Mouse (Mus musculus) midbrain, embryonic 13.5 days (tissue): ENCODE data around the gene Zfp771. TPM values are rescaled to one million over a fixed set of nuclear protein-coding genes. Genes with fewer than 3 reads are reported as not detected.

Experiments
- ATAC-seq: fragments of 200-750 bp; cut with Nextera tagmentation; 2 replicates; pipeline ENCODE4 v1.8.0; 2017; ENCODE audit warnings: mild to moderate bottlenecking, moderate TSS enrichment, moderate library complexity
- H3K27ac ChIP-seq: fragments of 300-500 bp; sonication (generic); 2 replicates; pipeline ENCODE4 v1.5.1; 2015; ENCODE audit warnings: inconsistent platforms, mild to moderate bottlenecking, moderate library complexity
- H3K27me3 ChIP-seq: fragments of 300-500 bp; sonication (generic); 2 replicates; pipeline ENCODE4 v1.6.1; 2015; ENCODE audit warnings: mild to moderate bottlenecking, inconsistent platforms
- H3K36me3 ChIP-seq: fragments of 300-500 bp; sonication (generic); 2 replicates; pipeline ENCODE4 v1.6.1; 2015; ENCODE audit warnings: mild to moderate bottlenecking, inconsistent platforms
- H3K4me1 ChIP-seq: fragments of 300-500 bp; sonication (generic); replicated peaks from 2 replicates; pipeline ENCODE4 v1.6.1; 2015; ENCODE audit warnings: inconsistent platforms
- H3K4me2 ChIP-seq: fragments of 300-500 bp; sonication (generic); replicated peaks from 2 replicates; pipeline ENCODE4 v1.6.1; 2015; ENCODE audit warnings: moderate library complexity, mild to moderate bottlenecking, inconsistent platforms
- H3K4me3 ChIP-seq: fragments of 300-500 bp; sonication (generic); replicated peaks from 2 replicates; pipeline ENCODE4 v1.5.1; 2015; ENCODE audit warnings: mild to moderate bottlenecking, inconsistent platforms
- H3K9ac ChIP-seq: fragments of 300-500 bp; sonication (generic); replicated peaks from 2 replicates; pipeline ENCODE4 v1.6.1; 2015; ENCODE audit warnings: mild to moderate bottlenecking, inconsistent platforms
- H3K9me3 ChIP-seq: fragments of 300-500 bp; sonication (generic); 2 replicates; pipeline ENCODE4 v1.6.1; 2016; ENCODE audit warnings: mild to moderate bottlenecking, inconsistent platforms
- WGBS: fragments of 180-500 bp; shearing (Covaris S2); methylation state at CpG from one replicate; pipeline ENCODE4 v1.1.7; 2015; 5-methylcytosine and 5-hydroxymethylcytosine counted together
- polyA plus RNA-seq: library from polyadenylated mRNA; unstranded; fragments of >200 nt; fragmentation: Nextera tagmentation; extraction: Ambion mirVana; gene quantifications from 2 replicates; pipeline ENCODE4 v1.2.1, GENCODE M21; 2015

The Zfp771 gene
- polyA plus RNA-seq, 1 experiment from 2014 or later = 59.7 TPM

GRCm38 (mm10) chr7:127259186-127259905, 15.3 kb downstream of the Zfp771 start:
- Histone ChIP-seq H3K4me2 (peak overlapping the region; percentile 83), H3K36me3 (peaks cover 9% of the 10 kb centered on the region), H3K9ac (peak overlapping the region; percentile 73), H3K4me1 (peaks cover 31% of the 10 kb centered on the region), H3K4me3 (peak overlapping the region; percentile 59), H3K27me3 (no peaks in the 10 kb centered on the region), H3K9me3 (no peaks in the 10 kb centered on the region), H3K27ac (no peak overlapping the region)
- WGBS = 75% methylated on average over 8 of the region's 8 CpGs
- ATAC-seq = no peak

- H3K27me3 ChIP-seq = no peaks in the 10 kb centered on the region
- H3K36me3 ChIP-seq = peaks cover 9% of the 10 kb centered on the region
- H3K4me2 ChIP-seq = peak within 1 kb of the TSS; percentile 83
- H3K9ac ChIP-seq = peak within 1 kb of the TSS; percentile 73
- H3K4me3 ChIP-seq = peak within 1 kb of the TSS; percentile 59
- 0 out of 2 replicates have a peak within 1 kb of the TSS, but pooled peaks have one; percentile 5 for H3K27ac ChIP-seq
- peak; percentile 99 for ATAC-seq
- H3K4me1 ChIP-seq = peaks cover 22% of the 10 kb centered on the region
- no peaks in the 10 kb centered on the region for H3K9me3 ChIP-seq
- WGBS = under 1% methylated on average over 50 of the region's 50 CpGs
Measured at GRCm38 (mm10) chr7:127260309-127261111, 16.4 kb downstream of the Zfp771 start, which contains the start of gene Dctpp1. Gene Dctpp1 (minus strand): TSS chr7:127260709.

GRCm38 (mm10) chr7:127262218-127262961, 18.3 kb downstream of the Zfp771 start:
- Histone ChIP-seq H3K4me2 (no peak overlapping the region), H3K9ac (no peak overlapping the region), H3K4me3 (no peak overlapping the region), H3K9me3 (no peaks in the 10 kb centered on the region), H3K36me3 (no peaks in the 10 kb centered on the region), H3K4me1 (peaks cover 22% of the 10 kb centered on the region), H3K27ac (no peak overlapping the region), H3K27me3 (no peaks in the 10 kb centered on the region)
- 86% methylated on average over 10 of the region's 10 CpGs for WGBS
- no peak for ATAC-seq

- no peak overlapping the region for H3K27ac ChIP-seq
- 97% methylated on average over 3 of the region's 3 CpGs for WGBS
- H3K36me3 ChIP-seq = peaks cover 5% of the 10 kb centered on the region; the same call in 1 of the 2 replicates
- H3K9ac ChIP-seq = no peak overlapping the region
- no peaks in the 10 kb centered on the region for H3K27me3 ChIP-seq
- H3K4me2 ChIP-seq = no peak overlapping the region
- peaks cover 22% of the 10 kb centered on the region for H3K4me1 ChIP-seq
- no peaks in the 10 kb centered on the region for H3K9me3 ChIP-seq
- ATAC-seq = no peak
- H3K4me3 ChIP-seq = no peak overlapping the region
Measured at GRCm38 (mm10) chr7:127263526-127263925, 19.5 kb downstream of the Zfp771 start.

- no peaks in the 10 kb centered on the region for H3K9me3 ChIP-seq
- no peak overlapping the region for H3K9ac ChIP-seq
- H3K36me3 ChIP-seq = peaks cover 24% of the 10 kb centered on the region
- H3K27me3 ChIP-seq = no peaks in the 10 kb centered on the region
- no peak overlapping the region for H3K4me2 ChIP-seq
- ATAC-seq = no peak
- no peak overlapping the region for H3K4me3 ChIP-seq
- 90% methylated on average over 2 of the region's 2 CpGs for WGBS
- no peak overlapping the region for H3K27ac ChIP-seq
- peaks cover 26% of the 10 kb centered on the region for H3K4me1 ChIP-seq
Measured at GRCm38 (mm10) chr7:127270256-127270655, 26.2 kb downstream of the Zfp771 start.

- Histone ChIP-seq H3K4me1 (peaks cover 26% of the 10 kb centered on the region), H3K9me3 (no peaks in the 10 kb centered on the region), H3K4me3 (no peak overlapping the region), H3K36me3 (peaks cover 24% of the 10 kb centered on the region), H3K27ac (no peak overlapping the region), H3K4me2 (no peak overlapping the region), H3K27me3 (no peaks in the 10 kb centered on the region), H3K9ac (no peak overlapping the region)
- WGBS = 92% methylated on average over 5 of the region's 5 CpGs
- no peak for ATAC-seq
Measured at GRCm38 (mm10) chr7:127270666-127271065, 26.6 kb downstream of the Zfp771 start.

GRCm38 (mm10) chr7:127271093-127271492, 27.0 kb downstream of the Zfp771 start:
- ATAC-seq = no peak
- Histone ChIP-seq H3K36me3 (peaks cover 24% of the 10 kb centered on the region), H3K4me3 (no peak overlapping the region), H3K9me3 (no peaks in the 10 kb centered on the region), H3K4me2 (no peak overlapping the region), H3K9ac (no peak overlapping the region), H3K27ac (no peak overlapping the region), H3K4me1 (peaks cover 26% of the 10 kb centered on the region), H3K27me3 (no peaks in the 10 kb centered on the region)
- 96% methylated on average over 4 of the region's 4 CpGs for WGBS

- Histone ChIP-seq H3K27me3 (no peaks in the 10 kb centered on the region), H3K9me3 (no peaks in the 10 kb centered on the region), H3K9ac (0 out of 2 replicates have a peak overlapping the region, but pooled peaks have one; percentile 23), H3K36me3 (peaks cover 24% of the 10 kb centered on the region), H3K4me3 (peak overlapping the region; percentile 72), H3K4me2 (peak overlapping the region; percentile 95), H3K27ac (no peak overlapping the region), H3K4me1 (peaks cover 26% of the 10 kb centered on the region)
- no peak for ATAC-seq
- 93% methylated on average over 15 of the region's 15 CpGs for WGBS
Measured at GRCm38 (mm10) chr7:127272566-127272965, 28.5 kb downstream of the Zfp771 start.

- peaks cover 20% of the 10 kb centered on the region for H3K36me3 ChIP-seq
- no peaks in the 10 kb centered on the region for H3K27me3 ChIP-seq
- ATAC-seq = peak; percentile 81
- H3K4me3 ChIP-seq = peak overlapping the region; percentile 72
- H3K4me2 ChIP-seq = peak overlapping the region; percentile 95
- WGBS = 17% methylated on average over 50 of the region's 50 CpGs
- peak overlapping the region; percentile 87 for H3K9ac ChIP-seq
- H3K4me1 ChIP-seq = peaks cover 26% of the 10 kb centered on the region
- no peaks in the 10 kb centered on the region for H3K9me3 ChIP-seq
- H3K27ac ChIP-seq = peak overlapping the region; percentile 83
Measured at GRCm38 (mm10) chr7:127273118-127273923, 29.2 kb downstream of the Zfp771 start.

GRCm38 (mm10) chr7:127273925-127274789, 30.1 kb downstream of the Zfp771 start, which contains the start of gene Sephs2:
Gene Sephs2 (minus strand): TSS chr7:127274055.
- peak; percentile 96 for ATAC-seq
- Histone ChIP-seq H3K27me3 (no peaks in the 10 kb centered on the region), H3K4me2 (peak within 1 kb of the TSS; percentile 95), H3K9ac (peak within 1 kb of the TSS; percentile 87), H3K36me3 (peaks cover 13% of the 10 kb centered on the region), H3K4me1 (peaks cover 26% of the 10 kb centered on the region), H3K27ac (peak within 1 kb of the TSS; percentile 83), H3K4me3 (peak within 1 kb of the TSS; percentile 72), H3K9me3 (no peaks in the 10 kb centered on the region)
- 3% methylated on average over 39 of the region's 39 CpGs for WGBS
